Mouse (Mus musculus) midbrain, embryonic 12.5 days (tissue): Measurements from ENCODE around the gene Mark1. TPM values are rescaled to one million over a fixed set of nuclear protein-coding genes. Genes with fewer than 3 reads are reported as not detected.

Source experiments
- ATAC-seq: fragments of 200-750 bp; cut with Nextera tagmentation; 2 replicates; pipeline ENCODE4 v1.8.0; 2017; ENCODE audit warnings: low read depth, moderate TSS enrichment, moderate library complexity; ENCODE audit not compliant: low FRiP score
- H3K27ac ChIP-seq: fragments of 300-500 bp; sonication (generic); replicated peaks from 2 replicates; pipeline ENCODE4 v1.5.1; 2016; ENCODE audit warnings: mild to moderate bottlenecking
- H3K27me3 ChIP-seq: fragments of 300-500 bp; sonication (generic); 2 replicates; pipeline ENCODE4 v1.6.1; 2016; ENCODE audit warnings: mild to moderate bottlenecking
- H3K36me3 ChIP-seq: fragments of 300-500 bp; sonication (generic); 2 replicates; pipeline ENCODE4 v1.6.1; 2016
- H3K4me1 ChIP-seq: fragments of 300-500 bp; sonication (generic); 2 replicates; pipeline ENCODE4 v1.6.1; 2016
- H3K4me2 ChIP-seq: fragments of 300-500 bp; sonication (generic); replicated peaks from 2 replicates; pipeline ENCODE4 v1.6.1; 2016; ENCODE audit warnings: mild to moderate bottlenecking, moderate library complexity
- H3K4me3 ChIP-seq: fragments of 300-500 bp; sonication (generic); 2 replicates; pipeline ENCODE4 v1.5.1; 2016; ENCODE audit warnings: mild to moderate bottlenecking
- H3K9ac ChIP-seq: fragments of 300-500 bp; sonication (generic); replicated peaks from 2 replicates; pipeline ENCODE4 v1.6.1; 2016; ENCODE audit warnings: mild to moderate bottlenecking, moderate library complexity
- H3K9me3 ChIP-seq: fragments of 300-500 bp; sonication (generic); 2 replicates; pipeline ENCODE4 v1.6.1; 2016; ENCODE audit warnings: mild to moderate bottlenecking
- WGBS: fragments of 180-500 bp; shearing (Covaris S2); methylation state at CpG from one replicate; pipeline ENCODE4 v1.1.7; 2016; 5-methylcytosine and 5-hydroxymethylcytosine counted together
- polyA plus RNA-seq: library from polyadenylated mRNA; unstranded; fragments of >200 nt; fragmentation: Nextera tagmentation; extraction: Ambion mirVana; gene quantifications from 2 replicates; pipeline ENCODE4 v1.2.1, GENCODE M21; 2016

Mark1 gene
- polyA plus RNA-seq, 1 experiment from 2014 or later = 7.9 TPM

- Histone ChIP-seq H3K9ac (no peak overlapping the region), H3K9me3 (no peaks in the 10 kb centered on the region), H3K4me3 (no peak overlapping the region), H3K4me2 (no peak overlapping the region), H3K4me1 (no peaks in the 10 kb centered on the region), H3K36me3 (no peaks in the 10 kb centered on the region), H3K27me3 (peaks cover 2% of the 10 kb centered on the region), H3K27ac (no peak overlapping the region)
- ATAC-seq = no peak
- 85% methylated on average over 2 of the region's 2 CpGs for WGBS
Observed at GRCm38 (mm10) chr1:184861551-184861950, 137.8 kb downstream of the Mark1 start.

- no peak for ATAC-seq
- H3K27ac ChIP-seq = no peak overlapping the region
- H3K4me3 ChIP-seq = no peak overlapping the region
- no peak overlapping the region for H3K4me2 ChIP-seq
- H3K27me3 ChIP-seq = no peaks in the 10 kb centered on the region; the same call in 1 of the 2 replicates
- no peak overlapping the region for H3K9ac ChIP-seq
- H3K9me3 ChIP-seq = no peaks in the 10 kb centered on the region
- 61% methylated on average over 3 of the region's 3 CpGs for WGBS
- no peaks in the 10 kb centered on the region for H3K4me1 ChIP-seq
- no peaks in the 10 kb centered on the region for H3K36me3 ChIP-seq
Observed at GRCm38 (mm10) chr1:184860276-184860675, 139.1 kb downstream of the Mark1 start.

- no peaks in the 10 kb centered on the region for H3K9me3 ChIP-seq
- H3K4me1 ChIP-seq = no peaks in the 10 kb centered on the region; the same call in 1 of the 2 replicates
- no peak for ATAC-seq
- peaks cover 6% of the 10 kb centered on the region for H3K27me3 ChIP-seq
- WGBS = 86% methylated on average over 1 of the region's 1 CpGs
- no peak overlapping the region for H3K4me3 ChIP-seq
- H3K27ac ChIP-seq = no peak overlapping the region
- H3K4me2 ChIP-seq = no peak overlapping the region
- no peak overlapping the region for H3K9ac ChIP-seq
- H3K36me3 ChIP-seq = no peaks in the 10 kb centered on the region
Observed at GRCm38 (mm10) chr1:184858253-184858652, 141.1 kb downstream of the Mark1 start.

GRCm38 (mm10) chr1:184857216-184857615, 142.2 kb downstream of the Mark1 start:
- no peaks in the 10 kb centered on the region for H3K36me3 ChIP-seq
- H3K9ac ChIP-seq = no peak overlapping the region
- H3K27me3 ChIP-seq = peaks cover 6% of the 10 kb centered on the region
- H3K9me3 ChIP-seq = no peaks in the 10 kb centered on the region
- no peak overlapping the region for H3K4me2 ChIP-seq
- ATAC-seq = no peak
- no peak overlapping the region for H3K27ac ChIP-seq
- 88% methylated on average over 9 of the region's 9 CpGs for WGBS
- H3K4me3 ChIP-seq = no peak overlapping the region
- H3K4me1 ChIP-seq = peaks cover 3% of the 10 kb centered on the region

- H3K9ac ChIP-seq = no peak overlapping the region
- H3K4me3 ChIP-seq = no peak overlapping the region
- H3K36me3 ChIP-seq = no peaks in the 10 kb centered on the region
- 0 out of 2 replicates have a peak overlapping the region, but pooled peaks have one; percentile 15 for H3K27ac ChIP-seq
- peaks cover 22% of the 10 kb centered on the region for H3K27me3 ChIP-seq
- H3K4me2 ChIP-seq = no peak overlapping the region; the same call in 1 of the 2 replicates
- WGBS = 75% methylated on average over 3 of the region's 3 CpGs
- ATAC-seq = no peak
- no peaks in the 10 kb centered on the region for H3K9me3 ChIP-seq
- peaks cover 8% of the 10 kb centered on the region for H3K4me1 ChIP-seq
Observed at GRCm38 (mm10) chr1:184853922-184854321, 145.4 kb downstream of the Mark1 start.

- H3K27ac ChIP-seq = 0 out of 2 replicates have a peak overlapping the region, but pooled peaks have one; percentile 15
- ATAC-seq = 0 out of 2 replicates have a peak, but pooled peaks have one; percentile 28
- H3K9ac ChIP-seq = 0 out of 2 replicates have a peak overlapping the region, but pooled peaks have one; percentile 24
- WGBS = 22% methylated on average over 5 of the region's 5 CpGs
- peaks cover 8% of the 10 kb centered on the region for H3K4me1 ChIP-seq
- peak overlapping the region; percentile 39 for H3K4me2 ChIP-seq
- no peaks in the 10 kb centered on the region for H3K9me3 ChIP-seq
- peaks cover 27% of the 10 kb centered on the region for H3K27me3 ChIP-seq
- no peak overlapping the region for H3K4me3 ChIP-seq
- no peaks in the 10 kb centered on the region for H3K36me3 ChIP-seq
Observed at GRCm38 (mm10) chr1:184853339-184853738, 146.0 kb downstream of the Mark1 start.

GRCm38 (mm10) chr1:184851741-184852618, 147.4 kb downstream of the Mark1 start:
- Histone ChIP-seq H3K4me2 (peak overlapping the region; percentile 46), H3K4me1 (peaks cover 8% of the 10 kb centered on the region), H3K27me3 (peaks cover 37% of the 10 kb centered on the region), H3K27ac (no peak overlapping the region), H3K9ac (no peak overlapping the region), H3K4me3 (peak overlapping the region; percentile 22), H3K36me3 (no peaks in the 10 kb centered on the region), H3K9me3 (no peaks in the 10 kb centered on the region)
- 19% methylated on average over 31 of the region's 31 CpGs for WGBS
- peak; percentile 91 for ATAC-seq

GRCm38 (mm10) chr1:184851166-184851565, 148.2 kb downstream of the Mark1 start:
- Histone ChIP-seq H3K36me3 (no peaks in the 10 kb centered on the region), H3K4me3 (no peak overlapping the region), H3K27ac (no peak overlapping the region), H3K9ac (no peak overlapping the region), H3K4me2 (no peak overlapping the region), H3K9me3 (no peaks in the 10 kb centered on the region), H3K4me1 (peaks cover 13% of the 10 kb centered on the region), H3K27me3 (peaks cover 45% of the 10 kb centered on the region)
- WGBS = 47% methylated on average over 7 of the region's 7 CpGs
- no peak for ATAC-seq

- Histone ChIP-seq H3K4me2 (no peak overlapping the region), H3K9me3 (no peaks in the 10 kb centered on the region), H3K4me1 (peaks cover 18% of the 10 kb centered on the region), H3K9ac (no peak overlapping the region), H3K27ac (no peak overlapping the region), H3K36me3 (no peaks in the 10 kb centered on the region), H3K4me3 (no peak overlapping the region), H3K27me3 (peaks cover 48% of the 10 kb centered on the region)
- WGBS = 63% methylated on average over 3 of the region's 3 CpGs
- no peak for ATAC-seq
Observed at GRCm38 (mm10) chr1:184846973-184847372, 152.4 kb downstream of the Mark1 start.

Other genes starting within 250 kb of the Mark1 start
- 0.14 and 0.18 TPM in 2 replicates for gene Marc1, start 188.3 kb downstream of the Mark1 start, polyA plus RNA-seq
- 88.4 and 97.3 TPM in 2 replicates for gene Marc2, start 153.1 kb downstream of the Mark1 start, polyA plus RNA-seq
- 0.59 and 1.1 TPM in 2 replicates for gene C130074G19Rik, start 116.4 kb downstream of the Mark1 start, polyA plus RNA-seq
- 25.0 and 26.2 TPM in 2 replicates for gene Rab3gap2, start 204.5 kb upstream of the Mark1 start, polyA plus RNA-seq